Mouse (Mus musculus): ENCODE results near the gene Rgs14. TPM values are rescaled to one million over a fixed set of nuclear protein-coding genes. Genes with fewer than 3 reads are reported as not detected.

The Rgs14 gene
- total and polyA plus RNA-seq, 3 experiments = 0.23 to 1.9 (median 0.73) TPM

DNA sequence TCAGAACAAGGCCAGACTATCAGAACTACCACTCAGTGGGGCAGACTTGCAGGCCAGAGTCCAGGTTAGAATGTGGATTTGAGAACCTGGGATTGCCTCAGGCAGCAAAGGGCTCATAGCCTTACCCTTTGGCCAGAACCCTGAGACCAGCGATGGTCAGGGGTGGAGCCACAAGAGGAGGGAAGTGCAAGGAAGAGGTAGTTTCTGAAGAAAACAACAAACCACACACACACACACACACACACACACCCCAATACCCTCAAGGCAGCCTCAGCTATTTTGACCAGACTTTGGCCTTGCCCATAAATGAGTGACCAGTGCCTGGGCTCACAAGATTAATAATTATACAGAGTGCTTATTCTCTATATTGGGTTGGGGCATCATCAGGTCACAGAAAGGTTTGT is 22.1 kb downstream of the Rgs14 start:
- intact Hi-C loops (cut with DNase I) = no loop called here
- H3K79me2 ChIP-seq (replicated peaks; ENCODE audit: control insufficient read depth, insufficient read depth, low read length) = no peaks in the 10 kb centered on the region
- DNase-seq = no peak
- 50% methylated on average over 1 of the region's 1 CpGs for WGBS
- H3K36me3 ChIP-seq (ENCODE audit: control insufficient read depth, insufficient read depth, low read length) = no peaks in the 10 kb centered on the region
- no peak overlapping the region for H3K9ac ChIP-seq (ENCODE audit: low read depth, low read length)
- H3K27ac ChIP-seq = no peak overlapping the region
- TF ChIP-seq CTCF (IDR thresholded peaks at IDR 0.05) = no peak
- TF ChIP-seq EP300 (IDR thresholded peaks at IDR 0.05; ENCODE audit: insufficient read depth, low read depth, low read length) = no peak
- TF ChIP-seq POLR2A (IDR thresholded peaks at IDR 0.05; ENCODE audit: insufficient read depth, low read depth, low read length) = no peak
- H3K27me3 ChIP-seq (ENCODE audit: control insufficient read depth, insufficient read depth, low read length) = no peaks in the 10 kb centered on the region; the same call in 1 of the 2 replicates
- no peaks in the 10 kb centered on the region for H3K4me1 ChIP-seq (ENCODE audit: control insufficient read depth, insufficient read depth, low read length)
- no peak overlapping the region for H3K4me3 ChIP-seq

GRCm38 (mm10) chr13:55392933-55393332 is 23.4 kb downstream of the Rgs14 start:
- peak; percentile 50 for TF ChIP-seq CTCF (IDR thresholded peaks at IDR 0.05)
- no peak for TF ChIP-seq EP300 (IDR thresholded peaks at IDR 0.05; ENCODE audit: insufficient read depth, low read depth, low read length)
- DNase-seq = no peak
- Histone ChIP-seq H3K4me3 (no peak overlapping the region), H3K27ac (no peak overlapping the region), H3K36me3 (ENCODE audit: control insufficient read depth, insufficient read depth, low read length) (no peaks in the 10 kb centered on the region), H3K27me3 (ENCODE audit: control insufficient read depth, insufficient read depth, low read length) (no peaks in the 10 kb centered on the region; the same call in 1 of the 2 replicates), H3K79me2 (replicated peaks; ENCODE audit: control insufficient read depth, insufficient read depth, low read length) (no peaks in the 10 kb centered on the region), H3K4me1 (ENCODE audit: control insufficient read depth, insufficient read depth, low read length) (no peaks in the 10 kb centered on the region), H3K9ac (ENCODE audit: low read depth, low read length) (no peak overlapping the region)
- WGBS = 72% methylated on average over 4 of the region's 4 CpGs
- intact Hi-C loops (cut with DNase I) = no loop called here

DNA sequence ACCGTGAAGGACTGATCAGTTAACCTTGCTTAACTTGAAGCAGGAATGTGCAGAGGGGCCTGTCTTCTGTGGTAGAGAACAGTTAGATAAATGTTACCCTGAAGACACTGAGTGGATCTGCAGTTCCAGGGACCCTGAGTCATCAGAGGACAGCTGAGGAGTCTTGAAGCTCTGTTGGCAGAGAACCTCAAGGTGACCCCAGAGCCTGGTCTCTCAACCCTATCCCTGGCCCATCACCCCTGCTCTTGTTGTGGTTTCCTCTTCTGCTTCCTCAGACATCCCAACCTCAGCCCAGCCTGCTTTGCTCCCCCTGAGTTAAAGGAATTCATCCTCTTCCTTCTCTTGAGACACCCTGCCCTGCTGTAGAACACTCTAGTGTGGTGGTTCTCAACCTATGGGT is 28.6 kb downstream of the Rgs14 start, which contains the start of gene Slc34a1:
Slc34a1 (plus strand) TSS at position 100 of the 400 bp plus-strand sequence.
- intact Hi-C loops (cut with DNase I) = no loop called here
- Histone ChIP-seq H3K4me1 (ENCODE audit: control insufficient read depth, insufficient read depth, low read length) (no peaks in the 10 kb centered on the region), H3K9ac (ENCODE audit: low read depth, low read length) (no peak within 1 kb of the TSS), H3K27ac (no peak within 1 kb of the TSS), H3K79me2 (replicated peaks; ENCODE audit: control insufficient read depth, insufficient read depth, low read length) (no peaks in the 10 kb centered on the region), H3K36me3 (ENCODE audit: control insufficient read depth, insufficient read depth, low read length) (no peaks in the 10 kb centered on the region), H3K4me3 (no peak within 1 kb of the TSS), H3K27me3 (ENCODE audit: control insufficient read depth, insufficient read depth, low read length) (no peaks in the 10 kb centered on the region; the same call in 1 of the 2 replicates)
- no peak for DNase-seq
- whole genome bisulfite sequencing = 53% methylated on average over 1 of the region's 1 CpGs
- TF ChIP-seq POLR2A (IDR thresholded peaks at IDR 0.05; ENCODE audit: insufficient read depth, low read depth, low read length) = no peak
- no peak for TF ChIP-seq CTCF (IDR thresholded peaks at IDR 0.05)
- no peak for TF ChIP-seq EP300 (IDR thresholded peaks at IDR 0.05; ENCODE audit: insufficient read depth, low read depth, low read length)

GRCm38 (mm10) chr13:55399300-55400038 is 29.9 kb downstream of the Rgs14 start:
- intact Hi-C loops (cut with DNase I) = no loop called here
- no peak for TF ChIP-seq CTCF (IDR thresholded peaks at IDR 0.05)
- H3K27ac ChIP-seq = no peak overlapping the region
- no peaks in the 10 kb centered on the region for H3K4me1 ChIP-seq (ENCODE audit: control insufficient read depth, insufficient read depth, low read length)
- no peaks in the 10 kb centered on the region for H3K36me3 ChIP-seq (ENCODE audit: control insufficient read depth, insufficient read depth, low read length)
- DNase-seq = no peak
- no peaks in the 10 kb centered on the region for H3K79me2 ChIP-seq (replicated peaks; ENCODE audit: control insufficient read depth, insufficient read depth, low read length)
- 62% methylated on average over 5 of the region's 5 CpGs for WGBS
- H3K27me3 ChIP-seq (ENCODE audit: control insufficient read depth, insufficient read depth, low read length) = no peaks in the 10 kb centered on the region; the same call in 1 of the 2 replicates
- no peak overlapping the region for H3K9ac ChIP-seq (ENCODE audit: low read depth, low read length)
- no peak overlapping the region for H3K4me3 ChIP-seq

DNA sequence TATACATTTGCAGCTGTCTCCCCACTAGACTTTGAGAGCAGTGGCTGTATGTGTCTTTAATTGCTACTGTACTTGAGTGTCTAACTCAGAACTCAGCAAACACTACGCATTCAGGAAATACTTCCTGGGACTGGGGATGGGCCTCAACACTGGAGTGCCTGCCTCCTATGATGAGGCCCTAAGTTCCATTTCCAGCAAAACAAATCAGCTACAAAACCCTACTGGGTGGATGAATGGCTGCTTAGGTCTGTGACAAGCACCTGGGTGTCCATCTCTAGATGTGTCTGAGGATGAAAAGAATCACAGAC is 30.5 kb downstream of the Rgs14 start:
- Histone ChIP-seq H3K4me3 (no peak overlapping the region), H3K79me2 (replicated peaks; ENCODE audit: control insufficient read depth, insufficient read depth, low read length) (no peaks in the 10 kb centered on the region), H3K27ac (no peak overlapping the region), H3K9ac (ENCODE audit: low read depth, low read length) (no peak overlapping the region), H3K27me3 (ENCODE audit: control insufficient read depth, insufficient read depth, low read length) (no peaks in the 10 kb centered on the region; the same call in 1 of the 2 replicates), H3K4me1 (ENCODE audit: control insufficient read depth, insufficient read depth, low read length) (no peaks in the 10 kb centered on the region), H3K36me3 (ENCODE audit: control insufficient read depth, insufficient read depth, low read length) (no peaks in the 10 kb centered on the region)
- no peak for DNase-seq
- intact Hi-C loops (cut with DNase I) = no loop called here
- TF ChIP-seq CTCF (IDR thresholded peaks at IDR 0.05) (no peak), EP300 (IDR thresholded peaks at IDR 0.05; ENCODE audit: insufficient read depth, low read depth, low read length) (no peak), POLR2A (IDR thresholded peaks at IDR 0.05; ENCODE audit: insufficient read depth, low read depth, low read length) (no peak)
- WGBS = 42% methylated on average over 1 of the region's 1 CpGs

DNA sequence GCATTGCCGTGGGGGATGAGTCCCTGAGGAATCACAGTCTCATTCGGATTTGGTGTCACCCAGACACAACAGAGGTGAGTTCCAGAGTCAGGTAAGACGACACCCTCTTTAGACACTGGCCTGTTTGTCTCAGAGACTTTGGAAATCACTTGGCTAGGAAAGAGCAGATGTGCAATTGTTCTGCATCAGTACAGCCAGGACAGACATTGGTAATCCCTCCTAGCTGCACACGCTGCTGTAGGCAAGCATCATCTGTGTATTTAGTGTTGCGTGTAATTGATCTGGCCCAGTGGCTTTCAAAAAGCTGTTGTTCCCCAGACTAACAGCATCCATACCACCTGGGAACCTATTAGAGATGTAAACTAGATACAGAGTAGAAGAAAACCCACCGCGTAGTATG is 33.7 kb downstream of the Rgs14 start:
- no peak for DNase-seq
- intact Hi-C loops (cut with DNase I) = no loop called here
- Histone ChIP-seq H3K4me1 (ENCODE audit: control insufficient read depth, insufficient read depth, low read length) (no peaks in the 10 kb centered on the region), H3K36me3 (ENCODE audit: control insufficient read depth, insufficient read depth, low read length) (no peaks in the 10 kb centered on the region), H3K27me3 (ENCODE audit: control insufficient read depth, insufficient read depth, low read length) (no peaks in the 10 kb centered on the region; the same call in 1 of the 2 replicates), H3K9ac (ENCODE audit: low read depth, low read length) (no peak overlapping the region), H3K79me2 (replicated peaks; ENCODE audit: control insufficient read depth, insufficient read depth, low read length) (no peaks in the 10 kb centered on the region), H3K27ac (no peak overlapping the region), H3K4me3 (no peak overlapping the region)
- TF ChIP-seq CTCF (IDR thresholded peaks at IDR 0.05) (no peak), EP300 (IDR thresholded peaks at IDR 0.05; ENCODE audit: insufficient read depth, low read depth, low read length) (no peak), POLR2A (IDR thresholded peaks at IDR 0.05; ENCODE audit: insufficient read depth, low read depth, low read length) (no peak)
- 69% methylated on average over 7 of the region's 7 CpGs for WGBS

Data from heart, adult 2 months (tissue).